Mouse (Mus musculus): ENCODE data around the gene Atoh8.

Atoh8 gene

GRCm38 (mm10) chr6:72254588-72255075 is 19.3 kb upstream of the Atoh8 start:
- DNase-seq (ENCODE audit: low read depth): no peak

- DNase-seq (ENCODE audit: low read depth): no peak
Observed at GRCm38 (mm10) chr6:72253911-72254587, 18.7 kb upstream of the Atoh8 start.

- no peak for DNase-seq (ENCODE audit: low read depth)
Observed at GRCm38 (mm10) chr6:72253168-72253567, 17.8 kb upstream of the Atoh8 start.

- no peak for DNase-seq (ENCODE audit: low read depth)
Observed at GRCm38 (mm10) chr6:72252433-72252832, 17.1 kb upstream of the Atoh8 start.

GRCm38 (mm10) chr6:72249981-72250380 is 14.6 kb upstream of the Atoh8 start:
- DNase-seq (ENCODE audit: low read depth): no peak

DNA sequence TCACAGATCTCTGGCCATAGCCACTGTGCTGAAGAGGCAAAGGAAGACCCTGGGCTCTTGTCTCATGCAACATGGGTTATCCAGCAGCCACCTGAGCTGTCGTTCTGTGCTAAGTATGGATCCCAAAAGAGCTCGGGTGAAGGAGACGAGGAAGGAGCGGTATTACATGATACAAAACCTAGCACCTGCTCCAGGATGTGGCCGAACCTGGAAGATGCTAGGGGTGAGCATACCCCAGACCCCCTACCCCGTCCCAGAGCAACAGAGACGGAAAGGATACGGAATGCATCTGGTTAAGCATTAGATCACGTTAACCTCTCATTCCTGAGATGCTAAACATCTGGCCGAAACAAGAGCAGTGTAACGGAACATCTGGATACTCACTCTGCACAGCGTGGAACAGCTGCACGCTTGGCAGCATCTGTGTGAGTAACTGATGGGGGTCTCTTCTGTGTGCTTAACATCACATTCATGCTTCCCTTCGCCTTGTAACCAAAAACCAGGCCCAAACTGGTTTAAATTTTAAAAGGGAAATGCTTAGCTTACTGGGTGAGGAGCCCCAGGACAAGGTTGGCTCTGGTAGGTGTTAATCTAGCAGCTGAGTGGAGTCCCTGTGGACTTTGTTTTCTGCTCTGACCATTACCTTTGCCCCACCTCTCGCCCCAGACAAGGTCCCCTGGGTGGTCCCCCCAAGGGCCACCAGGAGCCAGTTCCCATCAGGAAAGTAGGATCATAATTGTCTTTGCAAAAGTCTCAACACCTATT is 13.0 kb upstream of the Atoh8 start:
- DNase-seq (ENCODE audit: low read depth): no peak

GRCm38 (mm10) chr6:72246303-72246702 is 10.9 kb upstream of the Atoh8 start:
- no peak for DNase-seq (ENCODE audit: low read depth)

DNA sequence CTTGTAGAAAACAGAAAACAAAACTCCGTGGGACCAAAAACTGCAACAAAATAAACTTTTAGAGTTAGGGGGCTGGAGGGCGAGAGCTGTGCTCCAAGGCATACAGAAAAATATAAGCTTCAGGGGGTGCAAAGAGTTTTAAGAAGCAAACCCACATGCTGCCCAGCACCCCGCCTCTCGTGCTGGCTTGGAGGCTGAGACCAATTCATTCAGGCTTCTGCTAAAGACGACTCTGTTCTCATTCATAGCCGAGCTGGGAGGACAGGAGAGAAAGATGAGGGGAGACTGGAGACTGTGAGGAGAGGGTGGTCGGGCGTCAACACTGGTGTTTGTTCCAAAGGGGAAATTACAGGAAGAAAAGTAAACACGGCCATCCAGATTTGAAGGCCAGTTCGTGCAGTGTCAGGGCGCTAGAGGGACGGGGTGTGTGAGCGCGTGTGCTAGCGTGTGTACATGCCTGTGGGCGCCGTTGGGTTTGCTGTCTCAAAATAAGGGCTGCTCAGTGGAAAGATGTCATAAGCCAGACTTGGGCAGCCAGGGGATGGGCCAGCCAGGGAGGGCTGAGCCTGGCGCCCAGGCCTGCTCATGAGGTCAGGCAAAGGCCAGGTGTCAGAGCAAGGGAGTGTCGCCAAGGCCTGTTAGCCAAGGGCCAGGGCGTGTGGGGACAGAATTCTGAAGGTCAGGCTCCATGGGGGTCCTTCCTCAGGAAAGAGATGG is 9.3 kb upstream of the Atoh8 start:
- DNase-seq (ENCODE audit: low read depth): no peak

DNA sequence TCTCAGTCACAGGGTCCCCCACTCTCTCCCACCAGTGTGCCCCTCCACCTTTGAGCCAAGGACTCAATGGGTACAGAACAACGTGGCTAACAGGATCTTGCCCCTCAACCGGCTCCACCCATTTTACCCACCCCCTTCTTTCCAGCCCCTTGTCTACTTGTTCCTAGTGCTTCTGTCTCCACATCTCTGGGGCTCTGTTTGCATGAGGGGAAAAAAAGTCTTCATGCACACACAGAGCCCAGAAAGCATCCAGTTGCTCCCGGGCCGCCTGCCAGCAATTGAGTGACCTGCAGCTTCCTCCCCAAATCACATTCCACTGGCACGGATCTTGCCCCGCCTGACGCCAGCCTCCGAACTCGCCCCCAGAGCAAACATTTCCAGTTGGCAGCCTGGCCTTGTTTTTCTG is 8.8 kb upstream of the Atoh8 start:
- no peak for DNase-seq (ENCODE audit: low read depth)

GRCm38 (mm10) chr6:72242532-72243320 is 7.3 kb upstream of the Atoh8 start:
- DNase-seq (ENCODE audit: low read depth): no peak

GRCm38 (mm10) chr6:72241843-72242154 is 6.4 kb upstream of the Atoh8 start:
- DNase-seq (ENCODE audit: low read depth): no peak

DNA sequence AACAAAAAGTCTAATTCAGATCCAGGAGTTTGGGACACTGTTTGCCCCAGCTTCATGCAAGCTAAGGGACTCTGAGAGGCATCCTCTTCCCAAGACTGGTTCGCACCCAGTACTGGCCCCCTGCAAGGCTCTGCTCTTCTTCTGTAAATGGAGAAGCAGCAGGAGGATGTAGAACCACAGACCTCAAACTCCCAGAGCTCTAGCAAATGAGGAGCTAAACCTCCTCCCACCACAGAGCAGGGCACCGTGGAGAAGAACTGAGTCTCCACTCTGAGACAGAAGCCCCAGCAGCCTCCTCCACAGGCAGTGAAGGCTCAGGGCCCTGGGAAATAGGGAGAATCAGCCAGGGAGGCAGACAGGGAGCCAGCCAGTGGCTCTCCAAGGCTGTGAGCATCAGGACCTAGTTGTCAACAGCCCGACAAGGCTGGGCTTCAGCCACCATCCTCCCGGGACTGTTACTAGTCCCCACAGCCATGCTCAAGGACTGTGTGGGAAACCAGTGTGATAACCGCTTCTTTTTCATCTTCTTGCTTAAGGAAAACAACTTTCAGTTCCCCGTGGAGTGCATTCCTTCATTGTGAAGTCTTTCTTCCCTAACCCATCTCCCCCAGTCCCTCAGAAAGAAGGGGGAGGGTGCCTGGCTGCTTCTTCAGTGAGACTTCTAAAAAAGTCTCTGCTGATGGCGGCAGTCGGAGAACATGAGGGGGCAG is 5.9 kb upstream of the Atoh8 start:
- no peak for DNase-seq (ENCODE audit: low read depth)

- DNase-seq (ENCODE audit: low read depth): no peak
Observed at GRCm38 (mm10) chr6:72240042-72240441, 4.7 kb upstream of the Atoh8 start.

GRCm38 (mm10) chr6:72237035-72237434 is 1.7 kb upstream of the Atoh8 start:
- DNase-seq (ENCODE audit: low read depth): peak; percentile 67

DNA sequence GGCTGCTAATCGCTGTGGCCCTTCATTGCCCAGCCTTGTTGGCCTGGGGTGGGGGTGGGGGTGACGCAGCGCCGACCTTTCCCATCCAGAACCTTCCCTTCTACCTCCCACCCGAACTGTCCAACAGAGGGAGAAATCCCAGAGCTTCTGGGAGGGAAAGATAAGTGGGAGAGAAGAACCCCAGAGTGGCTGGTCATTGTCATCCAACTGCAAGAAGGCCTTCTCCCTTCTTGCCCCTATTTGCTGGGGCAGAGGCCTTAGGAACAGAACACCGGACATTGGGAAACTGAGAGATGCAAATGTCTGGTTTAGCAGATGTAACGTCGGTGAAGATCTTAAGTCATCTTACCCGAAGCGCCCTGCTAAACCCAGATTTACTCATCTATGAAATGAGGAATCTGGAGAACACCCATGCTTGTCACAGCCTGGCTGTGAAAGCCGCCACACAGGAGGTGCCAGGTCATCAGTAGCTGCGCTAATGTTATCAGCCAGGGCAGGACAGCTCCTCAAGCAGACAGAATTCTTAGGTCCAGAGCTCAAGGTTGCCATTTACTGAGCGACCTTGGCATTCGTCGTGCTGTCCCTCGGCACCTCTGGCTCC is 530 bp upstream of the Atoh8 start:
- no peak for DNase-seq (ENCODE audit: low read depth)

DNA sequence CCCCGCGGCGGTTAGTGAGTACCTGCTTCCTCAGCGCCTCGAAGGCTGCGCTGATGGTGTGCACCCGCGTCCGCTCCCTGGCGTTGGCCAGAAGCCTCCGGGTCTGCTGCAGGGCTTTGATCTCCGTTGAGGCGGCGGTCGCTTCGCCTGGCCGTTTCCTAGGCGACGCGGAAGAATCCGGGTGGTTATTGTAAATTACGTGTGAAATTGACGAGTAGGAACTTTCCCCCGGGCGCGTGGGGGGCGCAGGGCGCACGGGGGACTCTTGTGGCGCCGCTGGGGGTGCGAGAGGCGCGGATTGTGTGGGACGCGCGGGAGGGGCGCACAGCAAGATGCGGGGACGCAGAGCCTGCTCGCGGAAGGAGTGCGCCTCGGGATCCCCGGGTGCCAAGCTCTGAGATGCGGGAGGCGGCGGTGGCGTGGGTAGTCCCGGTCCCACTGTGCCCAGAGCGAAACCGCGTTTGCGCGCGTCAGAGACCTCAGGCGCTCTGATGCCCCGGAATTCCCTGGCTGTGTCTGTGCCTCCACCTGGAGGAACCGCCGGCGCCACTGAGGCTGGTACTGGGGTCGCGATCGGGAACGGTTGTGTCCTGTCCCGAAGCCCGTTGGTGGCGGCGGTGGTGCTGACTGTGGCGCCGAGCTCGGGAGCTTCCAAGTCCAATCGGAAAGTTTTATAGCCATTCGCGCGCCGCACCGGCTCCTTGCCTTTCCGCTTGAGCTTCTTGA is 842 bp downstream of the Atoh8 start:
- no peak for DNase-seq (ENCODE audit: low read depth)

DNA sequence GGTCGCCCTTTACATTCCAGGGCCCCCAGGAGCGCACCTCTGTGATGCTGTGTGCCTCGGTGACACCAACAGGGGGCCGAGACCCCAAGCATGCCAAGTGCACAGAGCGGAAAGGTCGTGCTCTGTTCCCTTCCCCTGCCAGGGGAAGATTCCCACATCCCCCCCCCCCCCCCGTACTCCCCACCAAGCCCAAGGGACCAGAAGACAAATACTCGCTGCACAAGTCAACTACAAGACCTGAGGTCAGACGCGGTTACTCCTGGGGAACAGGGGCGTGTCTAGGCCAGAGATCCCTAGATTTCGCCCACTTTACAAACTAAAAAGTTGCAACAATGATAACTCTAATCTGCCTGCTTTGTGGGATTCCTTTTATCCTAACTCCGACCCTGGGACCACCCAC is 1.4 kb downstream of the Atoh8 start:
- no peak for DNase-seq (ENCODE audit: low read depth)

- DNase-seq (ENCODE audit: low read depth): no peak
Observed at GRCm38 (mm10) chr6:72232870-72233269, 2.5 kb downstream of the Atoh8 start.

GRCm38 (mm10) chr6:72232411-72232810 is 3.0 kb downstream of the Atoh8 start:
- DNase-seq (ENCODE audit: low read depth): no peak

- DNase-seq (ENCODE audit: low read depth): no peak
Observed at GRCm38 (mm10) chr6:72230875-72231274, 4.5 kb downstream of the Atoh8 start.

All from c-Kit-positive CD71-positive TER-119-negative erythroid progenitor cells, embryonic 14.5 days (primary cell).